Mouse (Mus musculus) urinary bladder, postnatal 14 days (tissue): ENCODE results near the gene Mocs2.

Source experiments
- DNase-seq: peaks from one replicate; pipeline ENCODE4 v3.0.0; 2021; ENCODE audit warnings: low spot score

Gene Mocs2

GRCm38 (mm10) chr13:114854023-114854422, 36.0 kb downstream of the Mocs2 start:
- no peak for DNase-seq

- no peak for DNase-seq
Observed at GRCm38 (mm10) chr13:114854428-114854827, 36.4 kb downstream of the Mocs2 start.

GRCm38 (mm10) chr13:114855573-114856268, 37.7 kb downstream of the Mocs2 start:
- no peak for DNase-seq

- DNase-seq, result no peak
Observed at GRCm38 (mm10) chr13:114856269-114856627, 38.2 kb downstream of the Mocs2 start.

- DNase-seq, result no peak
Observed at GRCm38 (mm10) chr13:114857525-114857924, 39.5 kb downstream of the Mocs2 start.

- DNase-seq, result no peak
Observed at GRCm38 (mm10) chr13:114874738-114875137, 56.7 kb downstream of the Mocs2 start.

GRCm38 (mm10) chr13:114876005-114876520, 58.0 kb downstream of the Mocs2 start:
- DNase-seq, result no peak

GRCm38 (mm10) chr13:114878667-114879066, 60.6 kb downstream of the Mocs2 start:
- DNase-seq, result no peak
